Mouse (Mus musculus): ENCODE results near the gene Hist1h2ap. TPM values are rescaled to one million over a fixed set of nuclear protein-coding genes. Genes with fewer than 3 reads are reported as not detected.
"Not testable (repeated sequence)": the region's sequence is repeated elsewhere in the genome, so short reads cannot be mapped to it uniquely, and the experiment has no call there.

Hist1h2ap gene
- total RNA-seq (2015; ENCODE audit: low replicate concordance) (40.2 and 52.7 TPM in 2 replicates), total RNA-seq (2017; ENCODE audit: low replicate concordance) (924 and 2,814 TPM in 2 replicates)

- ATAC-seq (replicated peaks; ENCODE audit: low FRiP score, poor library complexity, severe bottlenecking): peak; percentile 83
These were observed at the start of gene Hist1h2ap, which contains the start of gene Hist1h2br for GRCm38 (mm10) chr13:21833461-21833860. Hist1h2ap (minus strand) TSS chr13:21833507. Hist1h2br (plus strand) TSS chr13:21833743.

GRCm38 (mm10) chr13:21882760-21883405, 49.6 kb upstream of the Hist1h2ap start:
- peak; percentile 52; the same call in 1 of the 2 replicates for ATAC-seq (replicated peaks; ENCODE audit: low FRiP score, poor library complexity, severe bottlenecking)

- ATAC-seq (replicated peaks; ENCODE audit: low FRiP score, poor library complexity, severe bottlenecking): no peak
These were observed 48.8 kb upstream of the Hist1h2ap start for GRCm38 (mm10) chr13:21881878-21882669.

DNA sequence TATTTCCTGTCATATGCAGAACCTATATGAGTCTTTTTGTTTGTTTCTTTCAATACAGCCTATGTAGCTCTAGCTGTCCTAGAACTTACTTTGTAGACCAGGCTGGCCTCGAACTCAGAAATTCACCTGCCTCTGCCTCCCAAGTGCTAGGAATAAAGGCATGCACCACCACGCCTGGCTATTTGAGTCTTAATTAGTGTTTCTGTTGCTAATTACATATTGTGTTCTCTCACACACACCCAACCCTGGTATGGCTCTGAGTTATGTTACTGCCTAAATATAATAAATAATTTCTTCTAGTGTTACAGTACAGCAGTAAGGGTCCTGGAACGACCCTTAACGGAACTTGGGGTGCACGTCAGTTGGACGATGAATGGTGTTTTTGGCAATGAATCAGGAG, 47.4 kb upstream of the Hist1h2ap start:
- ATAC-seq (replicated peaks; ENCODE audit: low FRiP score, poor library complexity, severe bottlenecking): no peak

DNA sequence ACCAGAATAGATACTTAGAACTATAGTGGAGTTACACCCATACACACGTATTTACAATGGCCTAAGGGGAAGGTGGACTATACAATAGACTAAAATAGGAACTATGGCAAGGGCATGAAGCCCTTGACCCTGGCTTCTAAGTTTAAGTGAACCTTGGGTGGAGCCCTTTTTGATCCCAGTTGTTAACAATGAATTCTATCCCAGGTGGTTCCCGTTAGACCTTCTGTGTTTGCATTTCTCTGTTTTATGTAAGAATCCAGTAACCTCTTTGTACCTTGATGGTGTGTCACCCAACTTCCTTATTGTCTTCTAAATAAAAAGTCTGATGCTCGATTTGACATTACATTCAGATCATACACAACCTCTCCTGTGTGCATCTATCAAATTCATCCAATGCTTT, 32.2 kb upstream of the Hist1h2ap start:
- ATAC-seq (replicated peaks; ENCODE audit: low FRiP score, poor library complexity, severe bottlenecking): not testable (repeated sequence)

DNA sequence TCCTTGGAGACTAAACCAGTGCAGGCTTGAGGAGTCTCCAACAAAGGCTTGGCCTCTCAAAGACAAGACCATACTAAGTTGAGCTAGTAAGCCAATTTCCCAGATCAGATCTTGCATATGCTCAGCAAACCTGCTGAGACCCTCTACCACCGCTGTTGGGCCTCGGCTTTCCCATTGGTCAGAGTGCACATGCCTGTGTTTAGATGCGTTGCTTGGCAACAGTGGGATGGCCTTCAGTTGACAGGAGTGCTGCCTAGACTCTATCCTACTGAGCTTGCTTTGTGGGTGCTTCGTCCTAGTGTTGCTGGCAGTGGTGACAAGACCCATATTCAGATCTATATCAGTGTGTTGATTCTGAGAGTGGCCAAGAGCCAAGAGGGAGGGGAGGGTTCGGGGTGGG, 28.3 kb upstream of the Hist1h2ap start:
- ATAC-seq (replicated peaks; ENCODE audit: low FRiP score, poor library complexity, severe bottlenecking): no peak

GRCm38 (mm10) chr13:21855698-21856162, 22.4 kb upstream of the Hist1h2ap start:
- ATAC-seq (replicated peaks; ENCODE audit: low FRiP score, poor library complexity, severe bottlenecking): peak; percentile 51; the same call in 1 of the 2 replicates

DNA sequence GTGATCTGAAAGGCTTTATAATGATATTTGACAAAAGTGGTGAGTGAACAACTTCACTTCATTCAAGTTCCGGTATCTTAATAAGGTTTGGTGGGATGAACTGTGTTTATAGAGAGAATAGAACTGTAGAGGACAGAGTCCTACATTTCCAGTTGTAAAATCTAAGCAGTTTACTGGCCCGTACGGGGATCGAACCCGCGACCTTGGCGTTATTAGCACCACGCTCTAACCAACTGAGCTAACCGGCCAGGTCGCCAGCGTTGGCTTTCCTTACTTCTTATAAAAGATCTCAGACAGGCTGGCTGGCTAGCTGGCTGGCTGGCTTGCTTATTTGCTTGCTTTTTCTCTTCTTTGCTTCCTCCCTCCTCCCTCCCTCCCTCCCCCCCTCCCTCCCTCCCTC, 21.8 kb upstream of the Hist1h2ap start:
- ATAC-seq (replicated peaks; ENCODE audit: low FRiP score, poor library complexity, severe bottlenecking): no peak

DNA sequence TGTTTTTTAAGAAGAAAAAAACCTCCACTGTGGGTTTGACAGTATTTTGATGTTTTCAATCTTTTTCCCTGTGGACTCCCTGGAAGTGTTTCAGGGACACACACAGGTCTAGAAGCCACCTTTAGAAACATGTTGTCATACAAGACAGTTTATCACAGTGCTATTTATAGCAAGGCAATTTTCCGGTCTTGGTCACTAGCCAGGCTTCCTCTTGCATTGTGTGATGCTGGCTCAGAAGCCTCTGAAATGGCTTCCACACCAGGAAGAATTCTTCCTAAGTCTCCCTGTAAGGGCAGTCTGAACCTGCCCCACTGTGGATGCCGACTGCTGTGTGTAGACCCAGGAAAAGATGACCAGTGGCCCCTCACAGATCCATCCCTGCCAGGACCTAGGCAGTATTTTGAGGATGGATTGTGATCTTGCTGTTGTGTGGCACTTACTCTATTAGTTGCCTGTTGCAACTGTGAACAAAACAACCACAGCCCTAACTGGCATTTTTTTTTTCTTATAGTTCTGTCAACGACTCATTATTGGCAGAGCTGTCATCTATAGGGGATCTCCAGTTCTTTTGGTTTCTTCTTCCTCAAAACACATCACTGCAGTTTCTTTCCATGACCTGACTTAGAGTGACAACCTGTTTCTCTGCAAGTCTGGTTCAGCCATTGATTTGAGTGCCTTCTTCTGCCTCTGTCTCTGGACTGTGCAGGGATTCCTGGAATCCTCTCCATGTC, 19.1 kb upstream of the Hist1h2ap start:
- no peak for ATAC-seq (replicated peaks; ENCODE audit: low FRiP score, poor library complexity, severe bottlenecking)

DNA sequence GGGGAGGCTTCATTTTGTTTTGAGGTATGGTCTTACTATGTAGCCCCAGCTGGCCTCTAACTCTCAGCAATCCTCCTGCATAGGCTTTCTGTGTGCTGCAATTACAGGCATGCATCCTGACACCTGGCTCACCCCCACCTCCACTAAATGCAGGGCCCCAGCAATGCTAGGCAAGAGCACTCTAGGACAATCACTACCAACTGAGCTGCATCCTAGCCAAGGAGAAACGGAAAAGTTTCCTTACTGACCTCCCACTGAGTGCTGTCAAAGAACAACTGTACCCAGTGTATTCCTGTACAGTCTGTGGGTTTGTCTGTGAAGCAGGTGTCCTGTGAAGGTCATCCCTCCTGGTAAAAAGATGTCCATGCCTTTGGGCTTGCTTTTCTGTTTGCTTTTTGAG, 17.4 kb upstream of the Hist1h2ap start:
- ATAC-seq (replicated peaks; ENCODE audit: low FRiP score, poor library complexity, severe bottlenecking): not testable (repeated sequence)

GRCm38 (mm10) chr13:21847883-21848282, 14.6 kb upstream of the Hist1h2ap start:
- ATAC-seq (replicated peaks; ENCODE audit: low FRiP score, poor library complexity, severe bottlenecking): no peak

- ATAC-seq (replicated peaks; ENCODE audit: low FRiP score, poor library complexity, severe bottlenecking): peak; percentile 83
These were observed 13.0 kb upstream of the Hist1h2ap start for GRCm38 (mm10) chr13:21846356-21846755.

DNA sequence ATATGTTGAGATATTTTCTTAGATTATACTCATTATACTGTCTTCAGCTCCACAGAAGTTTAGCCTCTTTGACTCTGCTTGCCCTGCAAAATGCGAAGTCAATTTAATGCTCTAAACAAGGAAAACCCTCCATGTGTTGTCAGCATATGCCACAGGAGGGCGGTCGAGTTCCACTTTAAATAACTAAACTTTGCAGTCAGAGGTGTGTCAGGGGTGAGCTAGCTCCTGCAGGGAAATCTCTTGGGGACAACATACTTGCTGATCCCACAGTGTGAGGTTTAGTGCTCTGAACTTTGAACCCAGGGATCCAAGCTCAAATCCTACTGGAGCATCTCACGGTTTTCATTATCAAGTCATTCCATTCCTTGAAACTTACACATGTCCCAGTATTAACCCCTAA, 7.2 kb upstream of the Hist1h2ap start:
- ATAC-seq (replicated peaks; ENCODE audit: low FRiP score, poor library complexity, severe bottlenecking): peak; percentile 88

DNA sequence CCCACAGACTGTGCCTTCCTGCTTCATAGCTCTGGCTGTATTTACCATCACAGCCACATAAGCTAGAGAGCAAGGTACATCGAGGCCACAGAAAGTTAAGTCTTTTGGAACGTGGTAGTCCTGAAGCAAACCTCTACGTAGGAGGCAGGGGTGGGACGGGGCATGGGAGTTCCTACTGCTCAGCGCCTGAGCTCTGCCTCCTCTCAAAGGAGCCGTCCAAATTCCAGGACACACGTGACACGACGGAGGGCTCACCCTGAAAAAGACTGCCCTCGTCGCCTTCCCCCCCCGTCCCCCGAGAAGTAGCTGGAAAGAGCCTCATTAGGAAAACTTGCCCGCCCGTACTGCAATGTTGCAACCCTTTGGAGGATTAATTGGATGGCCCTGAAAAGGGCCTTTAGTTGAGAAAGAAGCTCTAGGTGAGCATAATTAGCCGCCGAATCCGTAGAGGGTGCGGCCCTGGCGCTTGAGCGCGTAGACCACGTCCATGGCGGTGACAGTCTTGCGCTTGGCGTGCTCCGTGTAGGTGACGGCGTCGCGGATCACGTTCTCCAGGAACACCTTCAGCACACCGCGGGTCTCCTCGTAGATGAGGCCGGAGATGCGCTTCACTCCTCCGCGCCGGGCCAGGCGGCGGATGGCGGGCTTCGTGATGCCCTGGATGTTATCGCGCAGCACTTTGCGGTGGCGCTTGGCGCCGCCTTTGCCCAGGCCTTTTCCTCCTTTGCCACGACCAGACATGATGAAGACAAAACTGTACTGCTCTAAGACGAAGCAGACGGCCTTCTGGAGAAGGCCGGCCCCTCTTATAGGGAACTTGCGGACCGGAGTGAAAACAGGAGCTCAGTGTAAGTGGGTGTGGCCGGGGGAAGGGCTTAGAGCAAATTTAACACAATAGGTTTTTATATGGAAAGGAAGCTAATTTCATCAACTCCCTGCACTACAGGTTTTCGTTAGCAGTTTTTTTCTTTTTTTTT, 1.6 kb downstream of the Hist1h2ap start, which contains the start of gene Hist1h4n:
TSS of gene Hist1h4n (minus strand) at position 779 of the 977 bp plus-strand sequence.
- ATAC-seq (replicated peaks; ENCODE audit: low FRiP score, poor library complexity, severe bottlenecking): peak; percentile 62

- ATAC-seq (replicated peaks; ENCODE audit: low FRiP score, poor library complexity, severe bottlenecking): no peak
These were observed 3.0 kb downstream of the Hist1h2ap start for GRCm38 (mm10) chr13:21830344-21830743.

DNA sequence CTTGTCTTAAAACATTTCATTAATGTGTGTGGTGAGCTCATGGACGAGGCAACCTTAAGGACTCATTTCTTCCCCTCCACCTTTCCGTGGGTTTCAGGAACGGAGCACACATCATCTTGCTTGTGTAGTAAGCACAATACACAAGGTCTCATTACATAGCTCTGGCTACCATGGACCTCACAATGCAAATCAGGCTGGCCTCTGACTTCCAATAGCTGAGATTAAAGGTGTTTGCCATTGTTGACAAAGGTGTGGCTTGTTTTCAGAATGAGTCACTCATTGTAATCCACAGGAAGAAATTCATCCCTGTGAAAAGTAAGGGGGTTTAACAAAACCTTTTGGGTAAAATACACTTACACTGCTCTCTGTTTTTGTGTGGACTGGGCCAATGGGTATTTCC, 4.8 kb downstream of the Hist1h2ap start:
- ATAC-seq (replicated peaks; ENCODE audit: low FRiP score, poor library complexity, severe bottlenecking): no peak

- ATAC-seq (replicated peaks; ENCODE audit: low FRiP score, poor library complexity, severe bottlenecking): peak; percentile 78
These were observed 13.0 kb downstream of the Hist1h2ap start for GRCm38 (mm10) chr13:21820082-21820890.

- ATAC-seq (replicated peaks; ENCODE audit: low FRiP score, poor library complexity, severe bottlenecking): peak; percentile 60
These were observed 21.2 kb downstream of the Hist1h2ap start for GRCm38 (mm10) chr13:21812092-21812491.

Measured in erythroblast, adult 5-6 weeks (primary cell).